Mouse (Mus musculus) liver, embryonic 14.5 days (tissue): ENCODE measurements at regions not wholly inside any gene's neighbourhood (a gene's known extent, or its start where the extent isn't known, plus 50 kb on each side); places are given as distances from the start of the nearest gene placed in this dataset.
A peak's percentile ranks its signal among the peaks of the same experiment; 100 is the strongest.

ENCODE experiments used
- ATAC-seq: fragments of 200-750 bp; cut with Nextera tagmentation; 2 replicates; pipeline ENCODE4 v1.8.0; 2017; ENCODE audit warnings: moderate number of reproducible peaks, mild to moderate bottlenecking, moderate library complexity; ENCODE audit not compliant: insufficient read depth
- DNase-seq, 3 experiments: peaks; one replicate each; pipeline ENCODE4 v3.0.0-alpha.2; 2012 to 2013; ENCODE audit warnings: low read depth in 3 of 3, low spot score in 3 of 3
- H3K27ac ChIP-seq: fragments of 300-500 bp; sonication (generic); 2 replicates; pipeline ENCODE4 v1.5.1; 2014; ENCODE audit warnings: moderate library complexity, mild to moderate bottlenecking, control low read depth, inconsistent platforms
- H3K27me3 ChIP-seq: fragments of 300-500 bp; sonication (generic); 2 replicates; pipeline ENCODE4 v1.6.1; 2014; ENCODE audit warnings: mild to moderate bottlenecking, low read length, moderate library complexity; ENCODE audit not compliant: control insufficient read depth, insufficient read depth
- H3K36me3 ChIP-seq: fragments of 300-500 bp; sonication (generic); replicated peaks from 2 replicates; pipeline ENCODE4 v1.6.1; 2014; ENCODE audit warnings: low read depth; ENCODE audit not compliant: control insufficient read depth, insufficient read depth
- H3K4me1 ChIP-seq, 2 experiments: fragments of 200-500 bp in 1 of 2; fragments of 300-500 bp in 1 of 2; sonication (generic) in 1 of 2; replicated peaks; 2 replicates each; pipeline ENCODE4 v1.6.1; 2012 to 2014; ENCODE audit warnings: antibody characterized with exemption in 1 of 2, inconsistent platforms in 1 of 2, low read length in 1 of 2; ENCODE audit not compliant: control insufficient read depth in 2 of 2, insufficient read depth in 2 of 2
- H3K4me2 ChIP-seq: fragments of 300-500 bp; sonication (generic); 2 replicates; pipeline ENCODE4 v1.6.1; 2014; ENCODE audit warnings: low read depth, mild to moderate bottlenecking, control low read depth, moderate library complexity
- H3K4me3 ChIP-seq, 2 experiments: fragments of 200-500 bp in 1 of 2; fragments of 300-500 bp in 1 of 2; sonication (generic) in 1 of 2; 2 replicates each; pipeline ENCODE4 v1.5.1; 2012 to 2014; ENCODE audit warnings: low read depth in 2 of 2, low read length in 2 of 2, mild to moderate bottlenecking in 2 of 2, control low read depth in 1 of 2, inconsistent platforms in 1 of 2, moderate library complexity in 1 of 2; ENCODE audit not compliant: insufficient read depth in 1 of 2
- H3K9ac ChIP-seq: fragments of 300-500 bp; sonication (generic); replicated peaks from 2 replicates; pipeline ENCODE4 v1.6.1; 2014; ENCODE audit warnings: mild to moderate bottlenecking, control low read depth, moderate library complexity
- H3K9me3 ChIP-seq: fragments of 300-500 bp; sonication (generic); 2 replicates; pipeline ENCODE4 v1.6.1; 2016; ENCODE audit warnings: low read length, mixed read lengths; ENCODE audit not compliant: control insufficient read depth
- CTCF ChIP-seq: IDR thresholded peaks from 2 replicates; pipeline ENCODE4 v1.5.1; 2016; ENCODE audit warnings: antibody characterized with exemption, low read depth, control low read depth
- EP300 ChIP-seq: IDR thresholded peaks from 2 replicates; pipeline ENCODE4 v1.6.1; 2016; ENCODE audit warnings: antibody characterized with exemption, low read depth
- WGBS: fragments of 180-500 bp; shearing (Covaris S2); extraction: QIAGEN DNeasy Blood & Tissue Kit; methylation state at CpG from one replicate; pipeline ENCODE4 v1.1.7; 2014; ENCODE audit not compliant: insufficient replicate concordance; 5-methylcytosine and 5-hydroxymethylcytosine counted together

GRCm38 (mm10) chr1:39123081-39123812 lies 70.3 kb upstream of the Npas2 start:
- DNase-seq: no peak
- H3K4me2 ChIP-seq: no peak overlapping the region
- no peaks in the 10 kb centered on the region for H3K36me3 ChIP-seq

GRCm38 (mm10) chr1:39123813-39124146 lies 69.8 kb upstream of the Npas2 start:
- no peak overlapping the region for H3K9ac ChIP-seq
- H3K27me3 ChIP-seq: no peaks in the 10 kb centered on the region
- peaks cover 0 to 9% of the 10 kb centered on the region in 2 experiments; a peak in 2 of 4 replicates for H3K4me1 ChIP-seq
- H3K9me3 ChIP-seq: no peaks in the 10 kb centered on the region
- H3K4me2 ChIP-seq: no peak overlapping the region
- 46% methylated on average over 2 of the region's 2 CpGs for WGBS
- H3K4me3 ChIP-seq: no peak overlapping the region
- H3K27ac ChIP-seq: no peak overlapping the region
- TF ChIP-seq CTCF (no peak), EP300 (no peak)
- DNase-seq: no peak
- no peak for ATAC-seq
- no peaks in the 10 kb centered on the region for H3K36me3 ChIP-seq

More at GRCm38 (mm10) chr1:39123081-39123812, 70.3 kb upstream of the Npas2 start:
- H3K9ac ChIP-seq: no peak overlapping the region
- H3K27ac ChIP-seq: no peak overlapping the region
- no peaks in the 10 kb centered on the region for H3K27me3 ChIP-seq
- no peaks in the 10 kb centered on the region for H3K9me3 ChIP-seq
- WGBS: 13% methylated on average over 10 of the region's 10 CpGs
- no peak for ATAC-seq
- no peak overlapping the region for H3K4me3 ChIP-seq
- H3K4me1 ChIP-seq: peaks cover 0 to 9% of the 10 kb centered on the region in 2 experiments; a peak in 2 of 4 replicates
- no peak for TF ChIP-seq EP300
- TF ChIP-seq CTCF: no peak

- WGBS: 80% methylated on average over 2 of the region's 2 CpGs
- no peak overlapping the region for H3K4me3 ChIP-seq
- DNase-seq: no peak
- H3K4me1 ChIP-seq: no peaks in the 10 kb centered on the region
- no peak for TF ChIP-seq CTCF
- no peak for TF ChIP-seq EP300
- H3K9me3 ChIP-seq: no peaks in the 10 kb centered on the region
- H3K36me3 ChIP-seq: no peaks in the 10 kb centered on the region
- no peak overlapping the region for H3K4me2 ChIP-seq
- H3K27ac ChIP-seq: no peak overlapping the region
- no peaks in the 10 kb centered on the region for H3K27me3 ChIP-seq
- ATAC-seq: no peak
- H3K9ac ChIP-seq: no peak overlapping the region
Observed at GRCm38 (mm10) chr1:39134521-39134920, 59.0 kb upstream of the Npas2 start.

GRCm38 (mm10) chr1:39143054-39143453 lies 50.5 kb upstream of the Npas2 start:
- DNase-seq: no peak
- H3K9ac ChIP-seq: no peak overlapping the region
- H3K4me1 ChIP-seq: no peaks in the 10 kb centered on the region
- ATAC-seq: no peak
- no peaks in the 10 kb centered on the region for H3K9me3 ChIP-seq
- no peak overlapping the region for H3K27ac ChIP-seq
- WGBS: 56% methylated on average over 2 of the region's 2 CpGs
- no peak overlapping the region for H3K4me3 ChIP-seq
- no peaks in the 10 kb centered on the region for H3K36me3 ChIP-seq
- TF ChIP-seq EP300 (no peak), CTCF (no peak)
- H3K27me3 ChIP-seq: no peaks in the 10 kb centered on the region
- no peak overlapping the region for H3K4me2 ChIP-seq

GRCm38 (mm10) chr1:39143626-39144025 lies 49.9 kb upstream of the Npas2 start:
- Histone ChIP-seq H3K4me2 (no peak overlapping the region), H3K27ac (no peak overlapping the region), H3K36me3 (no peaks in the 10 kb centered on the region), H3K9me3 (no peaks in the 10 kb centered on the region), H3K9ac (no peak overlapping the region), H3K4me3 (no peak overlapping the region), H3K27me3 (no peaks in the 10 kb centered on the region), H3K4me1 (no peaks in the 10 kb centered on the region)
- 64% methylated on average over 5 of the region's 5 CpGs for WGBS
- DNase-seq (peak in 1 of 3 experiments; percentile 3), ATAC-seq (no peak; the same call in 1 of the 2 replicates)
- TF ChIP-seq CTCF: no peak
- no peak for TF ChIP-seq EP300
